Comparison of ENCODE assay signal across 8 mouse cellular contexts in the genomic region with DNA sequence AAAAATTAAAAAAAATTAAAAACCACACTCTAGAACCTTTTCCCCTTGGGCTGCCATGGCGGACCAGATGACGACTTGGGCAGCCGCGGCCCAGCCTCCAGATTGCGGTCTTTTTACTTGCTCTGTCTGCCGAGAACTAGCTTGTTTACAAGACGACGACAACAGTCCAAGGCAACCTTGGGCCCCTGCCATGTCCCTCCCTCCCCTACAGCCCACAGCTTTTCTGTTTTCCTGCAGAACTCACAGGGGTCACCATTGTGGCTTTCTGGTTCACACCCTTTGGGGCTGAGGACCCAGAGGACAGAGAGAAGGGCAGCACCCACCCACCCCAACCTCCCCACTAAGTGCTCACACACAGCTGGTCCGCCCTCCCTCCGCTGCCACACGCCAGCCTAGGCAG. TPM values are rescaled to one million over a fixed set of nuclear protein-coding genes. Genes with fewer than 3 reads are reported as not detected.
DNase-seq lines count a peak whose midpoint lies in the region; ATAC-seq lines count a peak whose summit lies in the region.

No protein-coding gene starts in this region.

- no peak overlapping the region for H3K4me3 ChIP-seq in heart, embryonic 12.5 days

- peaks cover 10% of the 10 kb centered on the region; the same call in 1 of the 2 replicates for H3K9me3 ChIP-seq in heart, embryonic 12.5 days (replicated peaks)

- peaks cover 65% of the 10 kb centered on the region for H3K36me3 ChIP-seq in heart, embryonic 12.5 days

- peak; percentile 97 for DNase-seq in heart, adult 11 months
- DNase-seq in urinary bladder, postnatal 14 days (ENCODE audit: low spot score): peak; percentile 51
- DNase-seq in urinary bladder, adult 2 months (ENCODE audit: low spot score): no peak
- DNase-seq in kidney, postnatal 14 days: peak; percentile 85
- DNase-seq in B cell, adult 2 months: no peak
- no peak for DNase-seq in retina, embryonic 14.5 days (ENCODE audit: low spot score)

- no peak overlapping the region for H3K27ac ChIP-seq in heart, embryonic 12.5 days (ENCODE audit: poor library complexity, severe bottlenecking)

- no peak overlapping the region for H3K4me2 ChIP-seq in heart, embryonic 12.5 days

- no peaks in the 10 kb centered on the region for H3K27me3 ChIP-seq in heart, embryonic 12.5 days (replicated peaks)

- 89% methylated on average over 11 of the region's 11 CpGs for WGBS in heart, embryonic 12.5 days

- H3K9ac ChIP-seq in heart, embryonic 12.5 days: no peak overlapping the region

- peaks cover 33% of the 10 kb centered on the region for H3K4me1 ChIP-seq in heart, embryonic 12.5 days (replicated peaks)

- no peak for ATAC-seq in heart, embryonic 12.5 days (ENCODE audit: insufficient number of reproducible peaks, low FRiP score)
- no peak for ATAC-seq in megakaryocyte-erythroid progenitor cell, adult 5-6 weeks (replicated peaks; ENCODE audit: low FRiP score, low TSS enrichment, poor library complexity, severe bottlenecking)

RNA-seq across cellular contexts. Expression of gene Myl9, which starts 12.1 kb away (rescaled TPM):
- polyA plus RNA-seq in heart, embryonic 12.5 days (2016; fragmentation: Nextera tagmentation; extraction: Ambion mirVana): 1,723 and 1,724 TPM in 2 replicates
- polyA plus RNA-seq in urinary bladder, adult 2 months (2012; rRNA removed): 4,146 and 6,672 TPM in 2 replicates
- total RNA-seq in megakaryocyte-erythroid progenitor cell, adult 5-6 weeks (2014; fragmentation: Nextera tagmentation): not detected in 2 replicates
- not detected in 2 replicates for total RNA-seq in megakaryocyte-erythroid progenitor cell, adult 5-6 weeks (2017)

Comparison
In these comparisons a context has a peak if more than half of its experiments do, and no peak if none do; other contexts are left out.
1. DNase-seq: peak in heart, adult 11 months (single experiment), urinary bladder, postnatal 14 days (single experiment) and kidney, postnatal 14 days (single experiment); none in urinary bladder, adult 2 months (single experiment), B cell, adult 2 months (0 of 2) and retina, embryonic 14.5 days (single experiment).